Mouse (Mus musculus): ENCODE data around the gene Rbfox1.

DNA sequence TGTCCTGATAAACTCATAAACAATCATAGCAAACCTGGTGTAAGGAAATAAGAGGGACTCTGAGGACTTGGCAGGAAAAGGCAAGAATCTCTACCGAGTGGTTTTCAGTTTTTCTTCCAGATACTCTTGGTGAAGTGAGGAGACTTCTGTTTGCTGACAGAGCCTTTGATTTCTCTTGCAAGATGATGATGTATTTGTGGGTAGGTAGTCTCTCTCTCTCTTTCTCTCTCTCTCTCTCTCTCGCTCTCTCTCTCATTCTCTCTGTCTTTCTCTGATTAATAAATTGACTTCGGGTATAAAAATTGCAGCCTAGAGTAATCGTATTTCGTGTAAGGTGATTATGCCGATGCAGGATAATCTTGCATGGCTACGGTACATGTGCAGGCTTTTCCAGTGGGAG lies 955.3 kb downstream of the Rbfox1 start:
- TF ChIP-seq CTCF (IDR thresholded peaks at IDR 0.05; ENCODE audit: borderline replicate concordance, extremely low read depth, insufficient read depth, insufficient read length), result no peak
- TF ChIP-seq POLR2A (IDR thresholded peaks at IDR 0.05; ENCODE audit: borderline replicate concordance, extremely low read depth, insufficient read depth, insufficient read length, poor library complexity, severe bottlenecking), result no peak

All from brain, embryonic 14.5 days (tissue).